Mouse (Mus musculus) megakaryocyte, embryonic 14.5 days (primary cell): Measurements from ENCODE around the gene Ticam1. TPM values are rescaled to one million over a fixed set of nuclear protein-coding genes. Genes with fewer than 3 reads are reported as not detected.
"Not testable (repeated sequence)": the region's sequence is repeated elsewhere in the genome, so short reads cannot be mapped to it uniquely, and the experiment has no call there.

Source experiments
- H3K27me3 ChIP-seq: replicated peaks from 2 replicates; pipeline ENCODE3; 2012; ENCODE audit warnings: inconsistent platforms
- H3K36me3 ChIP-seq: replicated peaks from 2 replicates; pipeline ENCODE3; 2012; ENCODE audit warnings: low read length, inconsistent platforms, mixed read lengths
- H3K4me1 ChIP-seq: 2 replicates; pipeline ENCODE4 v1.6.1; 2012; ENCODE audit warnings: inconsistent platforms
- H3K4me3 ChIP-seq: replicated peaks from 2 replicates; pipeline ENCODE3; 2012; ENCODE audit warnings: moderate library complexity, mild to moderate bottlenecking, inconsistent platforms
- H3K9me3 ChIP-seq: 2 replicates; pipeline ENCODE4 v1.6.1; 2012; ENCODE audit warnings: inconsistent platforms
- FLI1 ChIP-seq: IDR thresholded peaks from 2 replicates; pipeline ENCODE4 v1.6.1; 2012; ENCODE audit warnings: low read length, inconsistent platforms, mixed read lengths
- GATA1 ChIP-seq: IDR thresholded peaks from 3 replicates; pipeline ENCODE4 v1.6.1; 2012; ENCODE audit warnings: mixed read lengths, low read length, inconsistent platforms, borderline replicate concordance
- polyA plus RNA-seq: library from polyadenylated mRNA; stranded (reverse); fragments of >175 nt; gene quantifications from 2 replicates; pipeline ENCODE4 v1.2.3, GENCODE M21; 2012; ENCODE audit warnings: low replicate concordance; ENCODE audit not compliant: insufficient read depth

Ticam1 gene
- polyA plus RNA-seq, 1 experiment = 13.7 TPM

DNA sequence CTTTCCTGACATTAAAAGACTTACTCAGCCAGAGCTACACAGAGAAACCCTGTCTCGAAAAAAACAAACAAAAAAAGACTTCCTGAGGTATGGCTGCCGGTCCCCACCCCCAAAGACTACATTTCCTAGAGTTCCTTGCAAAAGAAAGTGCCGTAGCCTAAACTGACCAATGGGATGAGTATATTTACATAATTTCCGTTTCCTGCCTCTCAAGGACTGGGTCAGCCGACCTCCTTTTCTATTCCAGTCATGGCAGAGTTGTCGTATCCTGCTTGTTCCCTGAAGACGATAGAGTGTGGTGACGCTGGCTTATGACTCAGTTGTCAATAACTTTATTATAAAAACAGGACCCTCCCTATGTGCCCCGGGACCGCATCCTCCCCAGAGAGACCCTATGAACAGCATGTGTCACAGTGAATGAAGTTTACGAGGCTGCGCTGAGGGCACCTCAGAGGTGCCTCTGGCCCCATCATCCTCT lies 7.4 kb downstream of the Ticam1 start:
- H3K36me3 ChIP-seq = peaks cover 58% of the 10 kb centered on the region
- TF ChIP-seq FLI1 = no peak
- TF ChIP-seq GATA1 = no peak
- H3K9me3 ChIP-seq = no peaks in the 10 kb centered on the region
- H3K4me1 ChIP-seq = peaks cover 84% of the 10 kb centered on the region
- peak overlapping the region; percentile 90 for H3K4me3 ChIP-seq
- H3K27me3 ChIP-seq = no peaks in the 10 kb centered on the region

DNA sequence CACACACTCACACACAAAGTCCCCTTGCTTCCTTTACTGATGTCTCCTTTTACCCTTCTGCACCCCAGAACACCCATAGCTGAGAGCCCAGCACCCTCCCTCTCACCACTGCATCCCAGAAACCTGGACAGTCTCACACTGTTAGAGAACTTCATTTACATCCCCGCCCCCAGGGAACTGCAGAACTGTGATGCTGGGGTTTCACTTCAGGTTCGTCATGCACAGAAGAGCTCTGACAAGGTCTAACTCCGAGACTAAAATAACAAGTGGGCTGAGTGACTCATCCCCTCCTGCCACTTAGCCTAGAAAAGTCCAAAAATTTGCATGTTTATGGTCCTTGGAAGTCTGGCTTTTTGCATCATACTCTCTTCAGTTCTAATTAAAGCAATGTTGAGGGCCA lies 10.3 kb downstream of the Ticam1 start:
- Histone ChIP-seq H3K36me3 (peaks cover 49% of the 10 kb centered on the region), H3K27me3 (no peaks in the 10 kb centered on the region), H3K4me3 (peak overlapping the region; percentile 9), H3K9me3 (no peaks in the 10 kb centered on the region), H3K4me1 (peaks cover 80% of the 10 kb centered on the region)
- TF ChIP-seq FLI1 = no peak
- no peak for TF ChIP-seq GATA1

DNA sequence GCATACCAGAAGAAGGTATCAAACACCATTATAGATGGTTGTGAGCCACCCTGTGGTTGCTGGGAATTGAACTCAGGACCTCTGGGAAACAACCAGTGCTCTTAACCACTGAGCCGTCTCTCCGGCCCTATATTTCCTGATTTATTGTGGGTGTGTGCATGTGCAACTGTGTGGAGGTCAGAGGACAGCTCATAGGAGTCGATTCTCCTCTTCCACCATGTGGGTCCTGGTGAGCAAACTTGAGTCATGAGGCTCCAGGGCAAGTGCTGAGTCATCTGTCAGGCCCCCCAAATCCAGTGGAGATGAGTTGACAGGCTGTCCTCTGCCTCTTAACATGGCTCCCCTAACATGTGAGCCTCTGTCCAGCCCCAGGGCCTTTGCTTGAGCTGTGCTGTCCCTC lies 10.7 kb downstream of the Ticam1 start:
- Histone ChIP-seq H3K36me3 (peaks cover 49% of the 10 kb centered on the region), H3K4me1 (peaks cover 80% of the 10 kb centered on the region)
- no peak for TF ChIP-seq GATA1
- no peak for TF ChIP-seq FLI1

DNA sequence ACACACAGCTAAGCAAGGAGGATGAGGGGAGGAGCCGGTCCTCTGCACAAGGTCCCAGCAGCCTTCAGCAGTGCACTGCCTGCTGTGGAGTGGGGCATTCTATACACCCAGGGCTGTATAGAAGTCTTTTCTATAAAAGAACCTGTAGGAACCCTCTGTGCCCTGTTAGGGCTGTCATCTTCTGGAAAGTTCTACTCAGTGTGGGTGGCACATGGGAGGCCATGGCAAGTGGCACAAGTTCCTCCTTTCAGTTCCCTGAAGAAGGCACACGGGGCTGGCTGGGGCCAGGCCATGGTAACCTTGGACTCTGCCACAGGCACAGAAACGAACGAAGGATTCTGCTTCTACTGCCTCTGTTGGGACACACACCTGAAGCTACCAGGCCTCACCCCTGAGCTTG lies 11.6 kb downstream of the Ticam1 start:
- TF ChIP-seq GATA1 (no peak), FLI1 (no peak)
- Histone ChIP-seq H3K4me1 (peaks cover 80% of the 10 kb centered on the region), H3K36me3 (peaks cover 49% of the 10 kb centered on the region), H3K27me3 (no peaks in the 10 kb centered on the region), H3K9me3 (no peaks in the 10 kb centered on the region), H3K4me3 (peak overlapping the region; percentile 30)

More for the DNA sequence above, 10.7 kb downstream of the Ticam1 start:
- Histone ChIP-seq H3K9me3 (no peaks in the 10 kb centered on the region), H3K27me3 (no peaks in the 10 kb centered on the region), H3K4me3 (peak overlapping the region; percentile 9)

DNA sequence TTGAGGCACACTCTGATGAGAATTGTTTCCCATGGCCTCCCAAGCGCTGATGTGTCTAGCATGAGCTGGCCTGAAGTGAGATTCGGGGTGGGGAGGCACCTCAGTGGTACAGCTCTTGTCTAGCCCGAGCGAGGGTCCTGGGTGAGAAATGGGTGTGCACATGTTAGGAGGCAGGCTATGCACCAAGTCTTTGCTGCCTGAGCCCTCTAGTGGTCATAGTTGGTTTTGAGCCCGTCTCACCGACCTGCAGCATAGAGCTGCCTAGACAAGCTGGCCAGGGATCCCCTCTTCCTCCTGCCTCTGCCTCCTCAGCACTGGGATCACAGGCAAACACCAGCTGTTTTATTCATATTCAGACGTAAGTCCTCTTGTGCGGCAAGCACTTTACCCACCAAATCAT lies 12.6 kb downstream of the Ticam1 start:
- Histone ChIP-seq H3K36me3 (peaks cover 51% of the 10 kb centered on the region), H3K9me3 (no peaks in the 10 kb centered on the region), H3K27me3 (no peaks in the 10 kb centered on the region), H3K4me3 (peak overlapping the region; percentile 15), H3K4me1 (peaks cover 81% of the 10 kb centered on the region)
- TF ChIP-seq FLI1 = no peak
- no peak for TF ChIP-seq GATA1

DNA sequence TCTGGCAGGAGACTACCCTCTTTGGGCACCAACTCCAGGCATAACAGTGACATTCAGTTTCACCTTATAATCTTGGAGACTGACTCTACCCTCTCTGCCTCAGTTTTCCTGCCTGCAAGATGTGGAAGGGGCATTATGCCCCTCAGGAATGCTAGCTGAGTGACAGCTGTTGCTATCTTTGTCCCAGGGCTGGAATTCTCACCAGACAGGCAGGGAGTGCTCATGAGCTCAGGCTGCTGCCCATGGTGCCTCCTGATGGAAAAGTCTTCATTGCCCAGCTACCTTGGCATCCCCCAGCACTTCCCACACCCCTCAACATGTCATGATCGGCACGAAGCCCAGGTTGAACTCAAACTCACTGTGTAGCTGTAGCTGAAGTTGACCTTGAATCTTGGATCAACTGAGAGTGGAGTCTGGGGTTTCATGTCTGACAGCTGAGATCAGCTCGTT lies 13.9 kb downstream of the Ticam1 start:
- Histone ChIP-seq H3K36me3 (peaks cover 61% of the 10 kb centered on the region), H3K27me3 (no peaks in the 10 kb centered on the region), H3K9me3 (no peaks in the 10 kb centered on the region), H3K4me1 (peaks cover 86% of the 10 kb centered on the region), H3K4me3 (no peak overlapping the region)
- TF ChIP-seq FLI1 (no peak), GATA1 (no peak)

DNA sequence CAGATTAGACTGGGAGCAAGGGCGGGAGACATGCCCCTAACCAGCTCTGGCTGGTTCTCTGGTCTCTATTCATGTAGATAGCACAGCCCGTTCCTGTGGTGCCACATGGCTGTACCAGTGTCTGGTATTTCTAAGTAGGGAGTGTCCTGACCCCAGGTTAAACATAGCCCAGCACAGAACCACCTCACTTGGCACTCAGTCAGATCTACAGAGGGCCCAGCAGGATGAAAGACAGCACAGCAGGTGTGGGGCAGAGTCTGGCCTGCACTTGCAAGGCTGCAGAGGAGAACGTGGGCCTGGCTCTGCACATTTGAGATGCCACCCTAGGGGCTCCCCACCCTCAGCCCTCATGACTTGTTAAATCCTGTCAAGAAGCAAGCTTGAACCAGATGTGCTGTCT lies 15.4 kb downstream of the Ticam1 start:
- no peaks in the 10 kb centered on the region for H3K9me3 ChIP-seq
- peaks cover 61% of the 10 kb centered on the region for H3K36me3 ChIP-seq
- no peaks in the 10 kb centered on the region for H3K27me3 ChIP-seq
- peaks cover 84% of the 10 kb centered on the region for H3K4me1 ChIP-seq
- TF ChIP-seq FLI1 (no peak), GATA1 (no peak)
- peak overlapping the region; percentile 15 for H3K4me3 ChIP-seq

DNA sequence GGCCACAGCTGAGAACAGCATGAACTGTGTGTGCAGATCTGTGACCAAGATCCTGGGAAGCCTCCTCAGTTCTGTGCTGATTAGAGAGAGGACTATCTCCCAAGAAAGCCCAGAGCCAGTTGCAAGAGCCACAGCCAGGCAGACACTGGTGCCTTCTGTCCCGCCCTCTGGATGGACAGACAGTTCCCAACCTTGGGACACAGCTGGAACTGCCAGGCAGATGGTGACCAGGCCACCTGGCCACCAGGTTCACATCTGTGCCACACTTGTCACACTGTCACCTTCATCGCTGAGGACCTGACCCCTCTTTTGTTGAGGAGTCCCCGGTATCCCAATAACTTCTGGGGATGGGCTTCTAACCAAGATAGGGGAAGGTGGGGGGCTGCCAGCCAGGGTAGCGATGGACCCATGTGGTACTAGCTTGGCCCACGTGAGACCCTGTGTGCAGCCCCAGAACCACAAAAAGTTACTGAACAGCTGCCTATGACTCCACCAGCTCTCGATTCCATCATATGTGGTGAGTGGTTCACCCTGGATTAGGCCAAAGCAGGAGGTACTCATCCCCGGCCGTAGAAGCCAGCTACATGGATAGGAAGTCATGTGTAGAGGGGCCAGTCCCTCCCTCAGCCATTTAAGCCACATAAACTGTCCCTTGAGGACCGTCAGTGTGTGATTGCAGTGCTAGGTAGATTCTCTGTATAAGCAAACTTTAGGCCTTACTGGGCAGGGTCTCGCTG lies 17.1 kb downstream of the Ticam1 start:
- Histone ChIP-seq H3K4me1 (peaks cover 80% of the 10 kb centered on the region), H3K4me3 (peak overlapping the region; percentile 74), H3K9me3 (no peaks in the 10 kb centered on the region), H3K27me3 (no peaks in the 10 kb centered on the region), H3K36me3 (peaks cover 53% of the 10 kb centered on the region)
- TF ChIP-seq FLI1 (no peak), GATA1 (no peak)

DNA sequence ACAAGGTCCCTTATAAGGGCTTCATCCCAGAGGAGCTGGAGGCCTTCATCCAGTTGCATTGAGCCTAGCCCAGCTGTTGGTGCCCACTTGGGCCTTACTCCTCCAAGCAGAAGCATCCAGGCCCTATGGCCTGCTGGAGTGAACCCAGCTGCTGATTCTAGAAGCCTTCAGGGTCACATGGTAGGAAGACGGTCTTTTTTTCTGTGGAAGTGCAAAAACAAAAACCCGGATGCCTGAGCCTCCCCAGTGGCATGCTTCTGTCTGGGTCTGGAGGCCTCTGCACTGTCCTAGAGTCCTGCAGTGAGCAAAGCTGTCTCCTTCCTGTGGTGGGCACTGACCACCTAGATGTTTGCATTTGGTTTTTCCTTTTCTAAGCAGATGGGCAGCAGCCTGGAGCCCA lies 17.8 kb downstream of the Ticam1 start:
- not testable (repeated sequence) for H3K27me3 ChIP-seq, H3K9me3 ChIP-seq
- peaks cover 53% of the 10 kb centered on the region for H3K36me3 ChIP-seq
- peak overlapping the region; percentile 79 for H3K4me3 ChIP-seq
- peaks cover 74% of the 10 kb centered on the region for H3K4me1 ChIP-seq

DNA sequence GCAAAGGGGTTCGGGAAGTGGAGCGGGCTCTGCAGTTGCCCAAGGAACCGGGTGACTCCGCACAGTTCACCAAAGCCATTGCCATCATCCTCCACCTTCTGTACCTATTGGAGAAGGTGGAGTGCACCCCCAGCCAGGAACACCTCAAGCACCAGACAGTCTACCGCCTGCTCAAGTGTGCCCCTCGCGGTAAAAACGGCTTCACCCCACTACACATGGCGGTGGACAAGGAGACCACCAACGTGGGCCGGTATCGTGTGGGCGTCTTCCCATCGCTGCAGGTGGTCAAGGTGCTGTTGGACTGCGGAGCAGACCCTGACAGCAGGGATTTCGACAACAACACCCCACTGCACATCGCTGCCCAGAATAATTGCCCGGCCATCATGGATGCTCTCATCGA lies 18.3 kb downstream of the Ticam1 start:
- not testable (repeated sequence) for H3K9me3 ChIP-seq, H3K27me3 ChIP-seq
- Histone ChIP-seq H3K36me3 (peaks cover 52% of the 10 kb centered on the region), H3K4me1 (peaks cover 73% of the 10 kb centered on the region), H3K4me3 (peak overlapping the region; percentile 79)
